Mouse (Mus musculus) midbrain, embryonic 13.5 days (tissue): Measurements from ENCODE around the gene C87436. TPM values are rescaled to one million over a fixed set of nuclear protein-coding genes. Genes with fewer than 3 reads are reported as not detected.
A peak's percentile ranks its signal among the peaks of the same experiment; 100 is the strongest.

Source experiments
- ATAC-seq: fragments of 200-750 bp; cut with Nextera tagmentation; 2 replicates; pipeline ENCODE4 v1.8.0; 2017; ENCODE audit warnings: mild to moderate bottlenecking, moderate TSS enrichment, moderate library complexity
- H3K27ac ChIP-seq: fragments of 300-500 bp; sonication (generic); 2 replicates; pipeline ENCODE4 v1.5.1; 2015; ENCODE audit warnings: inconsistent platforms, mild to moderate bottlenecking, moderate library complexity
- H3K27me3 ChIP-seq: fragments of 300-500 bp; sonication (generic); 2 replicates; pipeline ENCODE4 v1.6.1; 2015; ENCODE audit warnings: mild to moderate bottlenecking, inconsistent platforms
- H3K36me3 ChIP-seq: fragments of 300-500 bp; sonication (generic); 2 replicates; pipeline ENCODE4 v1.6.1; 2015; ENCODE audit warnings: mild to moderate bottlenecking, inconsistent platforms
- H3K4me1 ChIP-seq: fragments of 300-500 bp; sonication (generic); replicated peaks from 2 replicates; pipeline ENCODE4 v1.6.1; 2015; ENCODE audit warnings: inconsistent platforms
- H3K4me2 ChIP-seq: fragments of 300-500 bp; sonication (generic); replicated peaks from 2 replicates; pipeline ENCODE4 v1.6.1; 2015; ENCODE audit warnings: moderate library complexity, mild to moderate bottlenecking, inconsistent platforms
- H3K4me3 ChIP-seq: fragments of 300-500 bp; sonication (generic); replicated peaks from 2 replicates; pipeline ENCODE4 v1.5.1; 2015; ENCODE audit warnings: mild to moderate bottlenecking, inconsistent platforms
- H3K9ac ChIP-seq: fragments of 300-500 bp; sonication (generic); replicated peaks from 2 replicates; pipeline ENCODE4 v1.6.1; 2015; ENCODE audit warnings: mild to moderate bottlenecking, inconsistent platforms
- H3K9me3 ChIP-seq: fragments of 300-500 bp; sonication (generic); 2 replicates; pipeline ENCODE4 v1.6.1; 2016; ENCODE audit warnings: mild to moderate bottlenecking, inconsistent platforms
- WGBS: fragments of 180-500 bp; shearing (Covaris S2); methylation state at CpG from one replicate; pipeline ENCODE4 v1.1.7; 2015; 5-methylcytosine and 5-hydroxymethylcytosine counted together
- polyA plus RNA-seq: library from polyadenylated mRNA; unstranded; fragments of >200 nt; fragmentation: Nextera tagmentation; extraction: Ambion mirVana; gene quantifications from 2 replicates; pipeline ENCODE4 v1.2.1, GENCODE M21; 2015

The C87436 gene
- polyA plus RNA-seq, 1 experiment from 2014 or later, result 28.8 TPM

- H3K27me3 ChIP-seq, result no peaks in the 10 kb centered on the region
- peak overlapping the region; percentile 91 for H3K27ac ChIP-seq
- 3% methylated on average over 14 of the region's 14 CpGs for WGBS
- H3K9ac ChIP-seq, result peak overlapping the region; percentile 84
- peaks cover 46% of the 10 kb centered on the region for H3K36me3 ChIP-seq
- peak overlapping the region; percentile 88 for H3K4me2 ChIP-seq
- H3K4me1 ChIP-seq, result peaks cover 14% of the 10 kb centered on the region
- H3K9me3 ChIP-seq, result no peaks in the 10 kb centered on the region
- peak overlapping the region; percentile 91 for H3K4me3 ChIP-seq
- peak; percentile 48 for ATAC-seq
These were observed 463 bp upstream of the C87436 start for GRCm38 (mm10) chr6:86437711-86438110.

DNA sequence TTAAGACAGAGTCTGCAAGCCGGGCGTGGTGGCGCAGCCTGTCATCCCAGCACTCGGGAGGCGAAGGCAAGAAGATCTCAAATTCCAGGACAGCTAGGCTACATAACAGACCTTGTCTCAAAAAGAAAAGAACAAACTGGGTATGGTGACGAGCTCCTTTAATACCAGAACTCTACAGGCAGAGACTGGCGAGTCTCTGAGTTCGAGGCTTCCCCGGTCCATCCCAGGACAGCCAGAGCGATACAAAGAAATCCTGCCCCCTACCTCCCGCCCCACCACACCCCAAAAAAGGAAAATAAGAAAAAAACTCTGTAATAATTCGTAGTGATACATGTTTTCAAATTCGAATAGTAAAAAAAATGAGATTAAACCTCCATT lies 934 bp downstream of the C87436 start:
- no peak for ATAC-seq
- H3K9ac ChIP-seq, result peak overlapping the region; percentile 84
- 5% methylated on average over 13 of the region's 13 CpGs for WGBS

DNA sequence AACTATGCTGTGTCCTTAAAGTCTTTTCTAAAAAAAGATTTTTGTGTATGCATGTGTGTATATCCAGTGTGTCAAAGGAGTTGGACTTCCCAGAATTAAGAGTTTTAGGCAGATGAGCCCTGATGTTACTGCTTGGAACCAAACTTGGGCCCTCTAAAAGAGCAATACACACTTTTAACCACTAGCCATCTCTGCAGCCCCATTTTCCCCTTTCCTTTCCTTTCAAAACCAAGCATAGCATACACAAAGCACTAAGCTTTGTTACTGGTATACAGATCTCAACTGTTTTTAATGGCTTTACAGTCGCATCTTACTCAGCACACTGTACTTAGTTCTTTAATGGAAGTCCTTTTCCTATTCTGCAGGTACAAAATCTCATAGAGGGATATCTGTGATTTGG lies 1.4 kb downstream of the C87436 start:
- 0 out of 2 replicates have a peak overlapping the region, but pooled peaks have one; percentile 91 for H3K27ac ChIP-seq
- H3K9me3 ChIP-seq, result no peaks in the 10 kb centered on the region
- peaks cover 42% of the 10 kb centered on the region for H3K36me3 ChIP-seq
- H3K4me1 ChIP-seq, result peaks cover 14% of the 10 kb centered on the region
- H3K4me3 ChIP-seq, result peak overlapping the region; percentile 91
- WGBS, result 95% methylated on average over 1 of the region's 1 CpGs
- ATAC-seq, result no peak
- no peaks in the 10 kb centered on the region for H3K27me3 ChIP-seq
- peak overlapping the region; percentile 84 for H3K9ac ChIP-seq
- H3K4me2 ChIP-seq, result peak overlapping the region; percentile 88

More for the DNA sequence above, 934 bp downstream of the C87436 start:
- H3K36me3 ChIP-seq, result peaks cover 42% of the 10 kb centered on the region
- peak overlapping the region; percentile 91 for H3K27ac ChIP-seq
- no peaks in the 10 kb centered on the region for H3K27me3 ChIP-seq
- peak overlapping the region; percentile 91 for H3K4me3 ChIP-seq
- no peaks in the 10 kb centered on the region for H3K9me3 ChIP-seq
- H3K4me2 ChIP-seq, result peak overlapping the region; percentile 88
- H3K4me1 ChIP-seq, result peaks cover 14% of the 10 kb centered on the region

GRCm38 (mm10) chr6:86441571-86441970 lies 3.4 kb downstream of the C87436 start:
- no peak overlapping the region for H3K4me3 ChIP-seq
- no peak for ATAC-seq
- peaks cover 14% of the 10 kb centered on the region for H3K4me1 ChIP-seq
- 98% methylated on average over 10 of the region's 10 CpGs for whole genome bisulfite sequencing
- H3K9ac ChIP-seq, result no peak overlapping the region
- no peak overlapping the region for H3K27ac ChIP-seq
- no peaks in the 10 kb centered on the region for H3K27me3 ChIP-seq
- no peak overlapping the region for H3K4me2 ChIP-seq
- H3K9me3 ChIP-seq, result no peaks in the 10 kb centered on the region
- peaks cover 37% of the 10 kb centered on the region for H3K36me3 ChIP-seq

GRCm38 (mm10) chr6:86445551-86445950 lies 7.4 kb downstream of the C87436 start:
- no peak overlapping the region for H3K27ac ChIP-seq
- no peaks in the 10 kb centered on the region for H3K9me3 ChIP-seq
- H3K9ac ChIP-seq, result no peak overlapping the region
- peaks cover 59% of the 10 kb centered on the region for H3K36me3 ChIP-seq
- no peak for ATAC-seq
- WGBS, result 92% methylated on average over 18 of the region's 18 CpGs
- no peaks in the 10 kb centered on the region for H3K4me1 ChIP-seq
- H3K4me2 ChIP-seq, result no peak overlapping the region
- H3K27me3 ChIP-seq, result no peaks in the 10 kb centered on the region
- no peak overlapping the region for H3K4me3 ChIP-seq

DNA sequence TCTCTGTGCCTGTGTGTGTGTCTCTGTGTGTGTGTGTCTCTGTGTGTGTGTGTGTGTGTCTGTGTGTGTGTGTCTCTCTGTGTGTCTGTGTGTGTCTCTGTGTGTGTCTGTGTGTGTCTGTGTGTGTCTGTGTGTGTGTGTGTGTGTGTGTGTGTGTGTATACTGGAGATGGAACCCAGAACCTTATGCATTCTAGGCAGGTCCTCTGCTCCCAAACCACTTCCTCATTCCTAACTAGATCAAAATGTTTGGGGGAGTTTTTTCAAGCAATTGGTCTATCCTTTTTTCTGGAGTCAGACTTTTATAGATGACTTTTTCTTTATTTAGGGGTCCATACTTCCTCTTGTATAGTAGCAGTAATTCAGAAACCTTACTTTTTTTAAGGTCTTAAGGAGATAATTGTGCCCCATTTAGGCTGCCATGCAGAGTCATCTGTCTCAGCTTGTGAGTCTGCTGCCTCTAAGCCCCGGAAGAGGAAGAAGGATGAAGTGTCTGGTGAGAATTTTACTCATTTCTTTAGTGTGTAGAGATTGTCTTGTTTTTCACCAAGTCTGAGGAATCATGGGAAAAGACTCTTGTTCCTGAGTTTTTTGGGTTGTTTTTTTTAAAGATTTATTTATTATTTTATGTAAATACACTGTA lies 8.9 kb downstream of the C87436 start:
- Histone ChIP-seq H3K9me3 (no peaks in the 10 kb centered on the region), H3K36me3 (peaks cover 62% of the 10 kb centered on the region), H3K4me3 (no peak overlapping the region), H3K4me1 (no peaks in the 10 kb centered on the region), H3K27ac (no peak overlapping the region), H3K4me2 (no peak overlapping the region), H3K9ac (no peak overlapping the region), H3K27me3 (no peaks in the 10 kb centered on the region)
- ATAC-seq, result no peak
- 80% methylated on average over 1 of the region's 1 CpGs for WGBS

DNA sequence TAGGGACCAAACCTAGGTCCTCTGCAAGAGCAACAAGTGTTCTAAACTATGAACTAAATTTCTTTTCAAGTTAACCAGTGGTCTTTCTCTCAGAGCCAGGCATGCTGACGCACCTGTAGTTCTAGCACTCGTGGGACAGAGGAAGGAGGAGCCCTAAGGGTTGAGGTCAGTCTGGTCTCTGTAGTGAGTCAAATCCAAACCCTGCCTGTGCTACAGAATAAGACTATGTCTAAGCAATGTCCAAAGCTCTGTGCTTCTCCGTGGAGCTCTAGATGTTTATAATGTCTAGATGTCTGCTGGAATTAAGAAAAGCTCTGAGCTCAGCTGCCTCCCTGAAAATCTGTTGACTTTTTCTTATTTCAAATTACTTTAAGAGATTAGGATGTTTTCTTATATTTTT lies 18.6 kb downstream of the C87436 start:
- no peak overlapping the region for H3K9ac ChIP-seq
- no peak overlapping the region for H3K4me2 ChIP-seq
- H3K4me1 ChIP-seq, result no peaks in the 10 kb centered on the region
- H3K9me3 ChIP-seq, result no peaks in the 10 kb centered on the region
- H3K27ac ChIP-seq, result no peak overlapping the region
- H3K36me3 ChIP-seq, result peaks cover 71% of the 10 kb centered on the region
- no peaks in the 10 kb centered on the region for H3K27me3 ChIP-seq
- no peak for ATAC-seq
- no peak overlapping the region for H3K4me3 ChIP-seq
- 94% methylated on average over 3 of the region's 3 CpGs for WGBS

GRCm38 (mm10) chr6:86463079-86463478 lies 24.9 kb downstream of the C87436 start:
- no peaks in the 10 kb centered on the region for H3K27me3 ChIP-seq
- 94% methylated on average over 3 of the region's 3 CpGs for WGBS
- H3K27ac ChIP-seq, result no peak overlapping the region
- H3K9me3 ChIP-seq, result no peaks in the 10 kb centered on the region
- peaks cover 79% of the 10 kb centered on the region for H3K36me3 ChIP-seq
- H3K4me1 ChIP-seq, result no peaks in the 10 kb centered on the region
- no peak for ATAC-seq
- H3K9ac ChIP-seq, result no peak overlapping the region
- no peak overlapping the region for H3K4me2 ChIP-seq
- no peak overlapping the region for H3K4me3 ChIP-seq

- H3K27me3 ChIP-seq, result no peaks in the 10 kb centered on the region
- H3K4me2 ChIP-seq, result peak overlapping the region; percentile 61
- H3K27ac ChIP-seq, result no peak overlapping the region; the same call in 1 of the 2 replicates
- 0 out of 2 replicates have a peak, but pooled peaks have one; percentile 0 for ATAC-seq
- H3K4me3 ChIP-seq, result peak overlapping the region; percentile 34
- no peaks in the 10 kb centered on the region for H3K9me3 ChIP-seq
- H3K9ac ChIP-seq, result peak overlapping the region; percentile 63
- peaks cover 26% of the 10 kb centered on the region for H3K36me3 ChIP-seq
- peaks cover 22% of the 10 kb centered on the region for H3K4me1 ChIP-seq
- 86% methylated on average over 3 of the region's 3 CpGs for WGBS
These were observed 33.1 kb downstream of the C87436 start for GRCm38 (mm10) chr6:86471317-86471716.

DNA sequence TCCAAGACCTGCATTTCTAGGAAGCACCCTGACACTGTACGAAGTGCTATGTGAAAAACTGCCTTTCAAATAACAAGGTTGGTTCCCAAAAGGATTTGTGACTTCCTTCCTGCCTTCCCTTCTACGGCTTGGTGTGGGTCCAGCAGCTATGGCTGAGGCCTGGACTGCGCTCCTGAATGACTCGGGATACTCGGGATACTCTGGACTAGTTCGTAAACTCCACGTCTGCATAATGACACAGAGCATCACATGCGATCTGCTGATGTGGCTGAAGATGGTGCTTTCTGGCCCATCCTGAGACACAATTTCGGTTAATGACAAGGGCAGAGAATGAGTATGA lies 33.6 kb downstream of the C87436 start:
- Histone ChIP-seq H3K4me1 (peaks cover 22% of the 10 kb centered on the region), H3K9ac (peak overlapping the region; percentile 63), H3K27ac (peak overlapping the region; percentile 95), H3K36me3 (peaks cover 26% of the 10 kb centered on the region), H3K4me3 (peak overlapping the region; percentile 34), H3K4me2 (peak overlapping the region; percentile 61), H3K27me3 (no peaks in the 10 kb centered on the region), H3K9me3 (no peaks in the 10 kb centered on the region)
- peak; percentile 68 for ATAC-seq
- 24% methylated on average over 9 of the region's 9 CpGs for WGBS

DNA sequence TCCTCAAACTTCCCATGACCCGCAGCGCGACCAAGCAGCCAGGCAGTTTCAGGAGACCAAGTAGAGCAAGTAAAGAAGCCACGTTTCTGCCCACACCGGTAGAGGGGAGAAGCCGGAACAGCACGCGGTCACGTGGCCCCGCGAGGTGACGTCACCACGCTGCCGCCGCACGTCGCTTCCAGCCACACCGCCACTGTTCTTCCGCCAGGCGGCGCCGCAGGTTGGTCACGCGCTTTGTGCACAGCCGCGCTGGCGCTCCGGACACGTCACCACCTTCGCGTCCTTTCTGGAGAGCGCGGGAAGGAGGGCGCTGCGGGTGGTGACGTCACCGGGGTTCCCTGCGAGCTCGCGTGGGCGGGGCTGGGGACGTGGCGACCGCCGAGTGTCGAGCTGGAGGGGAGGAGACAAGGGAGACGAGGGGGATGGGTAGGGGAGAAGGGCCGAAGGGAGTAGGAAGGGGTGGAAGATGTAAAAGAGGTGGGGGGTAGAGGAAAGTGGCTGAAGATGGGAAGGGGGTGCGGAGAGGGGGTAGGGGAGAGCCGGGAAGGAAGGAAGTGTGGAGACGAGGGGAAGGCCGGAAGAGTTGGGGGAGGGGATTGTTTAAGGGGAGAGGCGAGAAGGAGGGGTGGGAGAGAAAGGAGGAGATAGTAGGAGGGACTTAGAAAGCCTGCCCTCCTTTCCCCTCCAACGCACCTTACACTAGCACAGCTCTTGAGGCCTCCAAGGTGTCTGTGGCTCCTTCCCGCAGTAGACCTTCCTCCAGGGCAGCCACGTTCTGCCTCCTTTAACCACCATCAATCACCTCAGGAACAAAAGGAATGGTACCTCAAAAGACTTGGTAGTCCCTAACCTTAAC lies 34.2 kb downstream of the C87436 start:
- peak overlapping the region; percentile 64 for H3K9ac ChIP-seq
- peak overlapping the region; percentile 61 for H3K4me2 ChIP-seq
- peaks cover 22% of the 10 kb centered on the region for H3K4me1 ChIP-seq
- peak; percentile 94 for ATAC-seq
- peak overlapping the region; percentile 95 for H3K27ac ChIP-seq
- peaks cover 20% of the 10 kb centered on the region for H3K36me3 ChIP-seq
- no peaks in the 10 kb centered on the region for H3K9me3 ChIP-seq
- WGBS, result under 1% methylated on average over 55 of the region's 56 CpGs
- H3K27me3 ChIP-seq, result no peaks in the 10 kb centered on the region
- peak overlapping the region; percentile 34 for H3K4me3 ChIP-seq

DNA sequence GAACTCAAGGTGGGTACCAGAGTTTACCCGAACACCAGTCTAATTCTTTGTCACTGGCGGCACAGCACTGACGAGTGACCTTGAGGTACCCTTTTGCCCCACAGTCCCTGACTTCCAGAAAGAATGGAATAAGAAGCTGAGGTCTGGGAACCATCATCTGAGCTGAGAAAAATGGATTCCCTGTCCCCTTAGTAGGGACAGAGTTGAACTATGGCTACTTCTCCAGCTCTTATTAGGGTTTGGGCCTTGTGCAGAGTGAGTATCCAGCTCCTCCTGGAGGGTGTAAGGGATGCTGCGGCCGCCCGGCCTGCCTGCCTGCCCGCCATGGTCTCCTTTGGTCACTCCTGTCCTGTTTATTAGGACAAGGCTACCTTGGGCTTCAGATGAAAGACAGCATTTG lies 34.9 kb downstream of the C87436 start:
- Histone ChIP-seq H3K4me3 (peak overlapping the region; percentile 34), H3K9ac (peak overlapping the region; percentile 64), H3K27ac (peak overlapping the region; percentile 95), H3K27me3 (no peaks in the 10 kb centered on the region), H3K4me1 (peaks cover 22% of the 10 kb centered on the region), H3K36me3 (peaks cover 14% of the 10 kb centered on the region; the same call in 1 of the 2 replicates), H3K9me3 (no peaks in the 10 kb centered on the region), H3K4me2 (peak overlapping the region; percentile 61)
- ATAC-seq, result 0 out of 2 replicates have a peak, but pooled peaks have one; percentile 16
- WGBS, result 54% methylated on average over 7 of the region's 7 CpGs
